Mouse (Mus musculus): ENCODE results near the gene Prr12. TPM values are rescaled to one million over a fixed set of nuclear protein-coding genes. Genes with fewer than 3 reads are reported as not detected.

The Prr12 gene
- polyA plus RNA-seq, 1 experiment = 15.9 TPM

- peaks cover 2% of the 10 kb centered on the region; the same call in 1 of the 2 replicates for H3K4me1 ChIP-seq (ENCODE audit: control insufficient read depth, insufficient read depth, low read length)
- peak within 1 kb of the TSS; percentile 37 for H3K4me3 ChIP-seq (replicated peaks; ENCODE audit: extremely low read depth, low read depth, low read length)
- WGBS = 1% methylated on average over 16 of the region's 16 CpGs
- peak; percentile 45 for DNase-seq
- TF ChIP-seq POLR2A (IDR thresholded peaks at IDR 0.05; ENCODE audit: borderline replicate concordance, extremely low read depth, low read depth, low read length) = peak; percentile 46; the same call in 1 of the 2 replicates
- TF ChIP-seq CTCF (IDR thresholded peaks at IDR 0.05; ENCODE audit: insufficient read depth, low read length) = no peak
Measured at GRCm38 (mm10) chr7:45092048-45092447, 39.4 kb upstream of the Prr12 start, which contains the start of gene Rcn3. Rcn3 (minus strand) TSS chr7:45092221.

GRCm38 (mm10) chr7:45091001-45091990 is 38.6 kb upstream of the Prr12 start:
- no peak for DNase-seq
- Histone ChIP-seq H3K4me1 (ENCODE audit: control insufficient read depth, insufficient read depth, low read length) (peaks cover 2% of the 10 kb centered on the region; the same call in 1 of the 2 replicates), H3K4me3 (replicated peaks; ENCODE audit: extremely low read depth, low read depth, low read length) (peak overlapping the region; percentile 37)
- TF ChIP-seq CTCF (IDR thresholded peaks at IDR 0.05; ENCODE audit: insufficient read depth, low read length) (no peak), POLR2A (IDR thresholded peaks at IDR 0.05; ENCODE audit: borderline replicate concordance, extremely low read depth, low read depth, low read length) (no peak)
- WGBS = 22% methylated on average over 35 of the region's 35 CpGs

- peaks cover 2% of the 10 kb centered on the region; the same call in 1 of the 2 replicates for H3K4me1 ChIP-seq (ENCODE audit: control insufficient read depth, insufficient read depth, low read length)
- no peak for TF ChIP-seq CTCF (IDR thresholded peaks at IDR 0.05; ENCODE audit: insufficient read depth, low read length)
- no peak for TF ChIP-seq POLR2A (IDR thresholded peaks at IDR 0.05; ENCODE audit: borderline replicate concordance, extremely low read depth, low read depth, low read length)
- 74% methylated on average over 13 of the region's 13 CpGs for WGBS
Measured at GRCm38 (mm10) chr7:45090251-45090977, 37.7 kb upstream of the Prr12 start.

GRCm38 (mm10) chr7:45088597-45088996 is 35.9 kb upstream of the Prr12 start:
- Histone ChIP-seq H3K4me1 (ENCODE audit: control insufficient read depth, insufficient read depth, low read length) (peaks cover 2% of the 10 kb centered on the region; the same call in 1 of the 2 replicates), H3K4me3 (replicated peaks; ENCODE audit: extremely low read depth, low read depth, low read length) (no peak overlapping the region)
- no peak for DNase-seq
- TF ChIP-seq CTCF (IDR thresholded peaks at IDR 0.05; ENCODE audit: insufficient read depth, low read length) (no peak), POLR2A (IDR thresholded peaks at IDR 0.05; ENCODE audit: borderline replicate concordance, extremely low read depth, low read depth, low read length) (no peak)
- 93% methylated on average over 17 of the region's 17 CpGs for WGBS

More at GRCm38 (mm10) chr7:45090251-45090977, 37.7 kb upstream of the Prr12 start:
- no peak for DNase-seq
- no peak overlapping the region for H3K4me3 ChIP-seq (replicated peaks; ENCODE audit: extremely low read depth, low read depth, low read length)

- no peak for TF ChIP-seq CTCF (IDR thresholded peaks at IDR 0.05; ENCODE audit: insufficient read depth, low read length)
- TF ChIP-seq POLR2A (IDR thresholded peaks at IDR 0.05; ENCODE audit: borderline replicate concordance, extremely low read depth, low read depth, low read length) = no peak
- peaks cover 4% of the 10 kb centered on the region; the same call in 1 of the 2 replicates for H3K4me1 ChIP-seq (ENCODE audit: control insufficient read depth, insufficient read depth, low read length)
- no peak overlapping the region for H3K4me3 ChIP-seq (replicated peaks; ENCODE audit: extremely low read depth, low read depth, low read length)
- 82% methylated on average over 4 of the region's 4 CpGs for WGBS
- no peak for DNase-seq
Measured at GRCm38 (mm10) chr7:45086084-45086483, 33.4 kb upstream of the Prr12 start.

- no peak for DNase-seq
- 77% methylated on average over 22 of the region's 22 CpGs for WGBS
- Histone ChIP-seq H3K4me1 (ENCODE audit: control insufficient read depth, insufficient read depth, low read length) (peaks cover 4% of the 10 kb centered on the region; the same call in 1 of the 2 replicates), H3K4me3 (replicated peaks; ENCODE audit: extremely low read depth, low read depth, low read length) (peak overlapping the region; percentile 20)
- TF ChIP-seq CTCF (IDR thresholded peaks at IDR 0.05; ENCODE audit: insufficient read depth, low read length) = no peak
- TF ChIP-seq POLR2A (IDR thresholded peaks at IDR 0.05; ENCODE audit: borderline replicate concordance, extremely low read depth, low read depth, low read length) = no peak
Measured at GRCm38 (mm10) chr7:45083300-45083890, 30.7 kb upstream of the Prr12 start.

- 49% methylated on average over 25 of the region's 25 CpGs for WGBS
- peak overlapping the region; percentile 45 for H3K4me3 ChIP-seq (replicated peaks; ENCODE audit: extremely low read depth, low read depth, low read length)
- peak; percentile 34; the same call in 1 of the 2 replicates for TF ChIP-seq POLR2A (IDR thresholded peaks at IDR 0.05; ENCODE audit: borderline replicate concordance, extremely low read depth, low read depth, low read length)
- TF ChIP-seq CTCF (IDR thresholded peaks at IDR 0.05; ENCODE audit: insufficient read depth, low read length) = no peak
- H3K4me1 ChIP-seq (ENCODE audit: control insufficient read depth, insufficient read depth, low read length) = peaks cover 4% of the 10 kb centered on the region; the same call in 1 of the 2 replicates
- no peak for DNase-seq
Measured at GRCm38 (mm10) chr7:45082401-45083299, 30.0 kb upstream of the Prr12 start.

- DNase-seq = no peak
- peaks cover 4% of the 10 kb centered on the region; the same call in 1 of the 2 replicates for H3K4me1 ChIP-seq (ENCODE audit: control insufficient read depth, insufficient read depth, low read length)
- WGBS = 67% methylated on average over 5 of the region's 5 CpGs
- TF ChIP-seq POLR2A (IDR thresholded peaks at IDR 0.05; ENCODE audit: borderline replicate concordance, extremely low read depth, low read depth, low read length) = no peak
- no peak for TF ChIP-seq CTCF (IDR thresholded peaks at IDR 0.05; ENCODE audit: insufficient read depth, low read length)
- H3K4me3 ChIP-seq (replicated peaks; ENCODE audit: extremely low read depth, low read depth, low read length) = no peak overlapping the region
Measured at GRCm38 (mm10) chr7:45081016-45081415, 28.3 kb upstream of the Prr12 start.

All from lung, adult 2 months (tissue).